Mouse (Mus musculus) neural tube, embryonic 12.5 days (tissue): ENCODE data around the gene Zfp786. TPM values are rescaled to one million over a fixed set of nuclear protein-coding genes. Genes with fewer than 3 reads are reported as not detected.

ENCODE experiments used
- ATAC-seq: fragments of 200-750 bp; cut with Nextera tagmentation; 2 replicates; pipeline ENCODE4 v1.8.0; 2017; ENCODE audit warnings: low read depth, mild to moderate bottlenecking, moderate TSS enrichment, moderate library complexity; ENCODE audit not compliant: low FRiP score
- H3K27ac ChIP-seq: fragments of 300-500 bp; sonication (generic); 2 replicates; pipeline ENCODE4 v1.5.1; 2016
- H3K27me3 ChIP-seq: fragments of 300-500 bp; sonication (generic); replicated peaks from 2 replicates; pipeline ENCODE4 v1.6.1; 2016; ENCODE audit warnings: mild to moderate bottlenecking
- H3K36me3 ChIP-seq: fragments of 300-500 bp; sonication (generic); 2 replicates; pipeline ENCODE4 v1.6.1; 2016; ENCODE audit warnings: mild to moderate bottlenecking
- H3K4me1 ChIP-seq: fragments of 300-500 bp; sonication (generic); 2 replicates; pipeline ENCODE4 v1.6.1; 2016
- H3K4me2 ChIP-seq: fragments of 300-500 bp; sonication (generic); replicated peaks from 2 replicates; pipeline ENCODE4 v1.6.1; 2016; ENCODE audit warnings: mild to moderate bottlenecking
- H3K4me3 ChIP-seq: fragments of 300-500 bp; sonication (generic); 2 replicates; pipeline ENCODE4 v1.5.1; 2016
- H3K9ac ChIP-seq: fragments of 300-500 bp; sonication (generic); 2 replicates; pipeline ENCODE4 v1.6.1; 2016; ENCODE audit warnings: mild to moderate bottlenecking
- H3K9me3 ChIP-seq: fragments of 300-500 bp; sonication (generic); 2 replicates; pipeline ENCODE4 v1.6.1; 2016; ENCODE audit warnings: mild to moderate bottlenecking
- WGBS: fragments of 180-500 bp; shearing (Covaris S2); methylation state at CpG from one replicate; pipeline ENCODE4 v1.1.7; 2016; 5-methylcytosine and 5-hydroxymethylcytosine counted together
- polyA plus RNA-seq: library from polyadenylated mRNA; unstranded; fragments of >200 nt; fragmentation: Nextera tagmentation; extraction: Ambion mirVana; gene quantifications from 2 replicates; pipeline ENCODE4 v1.2.1, GENCODE M21; 2016

Zfp786 gene
- polyA plus RNA-seq, 1 experiment from 2014 or later = 12.8 TPM

- H3K9ac ChIP-seq = no peak overlapping the region
- H3K36me3 ChIP-seq = peaks cover 46% of the 10 kb centered on the region
- 95% methylated on average over 8 of the region's 8 CpGs for WGBS
- H3K4me1 ChIP-seq = no peaks in the 10 kb centered on the region
- no peak overlapping the region for H3K4me3 ChIP-seq
- H3K9me3 ChIP-seq = no peaks in the 10 kb centered on the region
- H3K27ac ChIP-seq = no peak overlapping the region
- no peak for ATAC-seq
- no peak overlapping the region for H3K4me2 ChIP-seq
- H3K27me3 ChIP-seq = no peaks in the 10 kb centered on the region
These were observed 11.9 kb downstream of the Zfp786 start for GRCm38 (mm10) chr6:47818721-47819120.

- Histone ChIP-seq H3K4me1 (peaks cover 12% of the 10 kb centered on the region), H3K27ac (no peak overlapping the region), H3K9me3 (no peaks in the 10 kb centered on the region), H3K4me3 (no peak overlapping the region), H3K27me3 (no peaks in the 10 kb centered on the region), H3K36me3 (peaks cover 27% of the 10 kb centered on the region), H3K4me2 (no peak overlapping the region), H3K9ac (no peak overlapping the region)
- 89% methylated on average over 1 of the region's 1 CpGs for WGBS
- no peak for ATAC-seq
These were observed 14.5 kb downstream of the Zfp786 start for GRCm38 (mm10) chr6:47816151-47816550.

- H3K9ac ChIP-seq = peak within 1 kb of the TSS; percentile 92
- peak within 1 kb of the TSS; percentile 72 for H3K4me2 ChIP-seq
- peak within 1 kb of the TSS; percentile 76 for H3K4me3 ChIP-seq
- WGBS = under 1% methylated on average over 43 of the region's 44 CpGs
- peaks cover 29% of the 10 kb centered on the region for H3K4me1 ChIP-seq
- H3K27me3 ChIP-seq = no peaks in the 10 kb centered on the region
- H3K27ac ChIP-seq = peak within 1 kb of the TSS; percentile 89
- peaks cover 7% of the 10 kb centered on the region for H3K36me3 ChIP-seq
- peak; percentile 99 for ATAC-seq
- no peaks in the 10 kb centered on the region for H3K9me3 ChIP-seq
These were observed 17.3 kb downstream of the Zfp786 start, which contains the start of gene Pdia4 for GRCm38 (mm10) chr6:47813257-47813878. TSS of gene Pdia4 (minus strand) at chr6:47813430.

DNA sequence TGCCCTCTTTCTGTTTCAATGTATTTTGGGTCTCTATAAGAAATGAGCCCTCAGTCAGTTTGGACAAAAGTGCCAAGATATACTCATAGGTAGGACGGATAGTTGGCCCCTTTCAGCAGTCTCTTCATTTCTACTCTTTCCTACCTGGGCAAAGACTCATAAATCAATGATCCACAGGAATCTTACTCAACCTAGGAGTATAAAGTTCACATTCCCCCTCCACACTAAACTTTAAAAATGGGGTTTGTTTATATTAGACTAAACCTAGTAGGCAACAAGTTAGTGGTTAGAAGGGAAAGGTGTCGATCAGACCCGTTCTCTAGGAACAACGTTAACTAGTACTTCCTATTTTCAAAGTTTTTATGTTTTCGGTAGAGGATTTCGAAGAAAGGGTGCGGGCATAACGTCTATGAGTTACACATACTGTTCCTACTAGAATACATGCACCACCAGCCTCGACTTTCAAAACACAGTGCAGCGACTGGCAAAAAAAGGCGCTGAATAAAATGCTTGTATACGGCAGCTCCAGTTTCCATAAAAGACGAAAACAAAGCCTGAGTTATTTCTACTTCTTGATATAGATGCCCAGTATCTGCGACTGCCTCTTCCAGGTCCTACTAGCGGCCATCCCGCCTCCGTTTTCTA is 18.3 kb downstream of the Zfp786 start:
- peak overlapping the region; percentile 72 for H3K4me2 ChIP-seq
- no peak for ATAC-seq
- no peaks in the 10 kb centered on the region for H3K9me3 ChIP-seq
- 1% methylated on average over 17 of the region's 17 CpGs for WGBS
- H3K4me3 ChIP-seq = peak overlapping the region; percentile 76
- H3K36me3 ChIP-seq = peaks cover 2% of the 10 kb centered on the region; the same call in 1 of the 2 replicates
- H3K9ac ChIP-seq = peak overlapping the region; percentile 92
- no peaks in the 10 kb centered on the region for H3K27me3 ChIP-seq
- H3K4me1 ChIP-seq = peaks cover 29% of the 10 kb centered on the region
- H3K27ac ChIP-seq = peak overlapping the region; percentile 89

GRCm38 (mm10) chr6:47811324-47811723 is 19.3 kb downstream of the Zfp786 start:
- WGBS = 74% methylated on average over 5 of the region's 5 CpGs
- no peaks in the 10 kb centered on the region for H3K27me3 ChIP-seq
- peak overlapping the region; percentile 72 for H3K4me2 ChIP-seq
- H3K4me3 ChIP-seq = peak overlapping the region; percentile 76
- no peak for ATAC-seq
- H3K9me3 ChIP-seq = no peaks in the 10 kb centered on the region
- peaks cover 29% of the 10 kb centered on the region for H3K4me1 ChIP-seq
- H3K36me3 ChIP-seq = peaks cover 7% of the 10 kb centered on the region
- H3K27ac ChIP-seq = no peak overlapping the region
- H3K9ac ChIP-seq = peak overlapping the region; percentile 92

- Histone ChIP-seq H3K4me3 (no peak overlapping the region), H3K4me1 (peaks cover 29% of the 10 kb centered on the region), H3K27me3 (no peaks in the 10 kb centered on the region), H3K36me3 (peaks cover 18% of the 10 kb centered on the region), H3K27ac (no peak overlapping the region), H3K9ac (no peak overlapping the region), H3K4me2 (peak overlapping the region; percentile 39), H3K9me3 (no peaks in the 10 kb centered on the region)
- ATAC-seq = no peak
- WGBS = 86% methylated on average over 2 of the region's 2 CpGs
These were observed 20.5 kb downstream of the Zfp786 start for GRCm38 (mm10) chr6:47810181-47810580.

DNA sequence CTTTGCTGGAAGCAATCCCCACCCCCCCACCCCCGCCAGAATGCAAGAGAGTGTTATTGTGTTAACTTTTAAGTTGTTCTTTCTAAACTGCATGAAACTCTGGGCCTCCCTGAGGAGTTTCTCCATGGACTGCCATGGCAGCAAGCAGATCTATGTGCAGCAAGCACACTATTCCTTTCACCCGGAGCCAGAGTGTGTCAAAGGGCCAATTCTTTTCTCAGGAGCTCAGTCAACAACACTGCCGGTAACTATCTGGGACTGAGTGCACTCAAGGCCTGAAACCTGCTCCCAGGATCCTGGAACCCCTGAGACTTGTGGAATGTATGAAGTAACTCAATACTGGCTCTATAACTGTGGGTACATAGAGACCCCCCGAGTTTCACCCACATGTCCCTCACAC is 21.6 kb downstream of the Zfp786 start:
- 0 out of 2 replicates have a peak overlapping the region, but pooled peaks have one; percentile 9 for H3K4me2 ChIP-seq

DNA sequence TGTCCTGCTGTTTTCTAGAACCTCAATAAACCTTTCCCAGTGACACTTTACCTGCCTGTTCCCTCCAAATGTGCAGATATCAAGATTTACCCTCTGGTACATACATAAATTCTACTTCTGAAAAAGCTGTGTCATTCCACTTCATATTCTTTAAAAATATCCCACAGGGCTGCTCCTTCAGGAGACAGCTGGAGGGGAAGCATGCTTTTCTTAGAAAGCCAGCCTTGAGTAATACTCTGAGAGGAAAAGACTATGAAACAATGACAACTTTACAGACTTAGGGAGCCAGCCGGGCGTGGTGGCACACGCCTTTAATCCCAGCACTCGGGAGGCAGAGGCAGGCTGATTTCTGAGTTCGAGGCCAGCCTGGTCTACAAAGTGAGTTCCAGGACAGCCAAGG is 22.1 kb downstream of the Zfp786 start:
- 91% methylated on average over 5 of the region's 5 CpGs for WGBS
- Histone ChIP-seq H3K9me3 (no peaks in the 10 kb centered on the region), H3K9ac (no peak overlapping the region), H3K27ac (no peak overlapping the region), H3K36me3 (peaks cover 35% of the 10 kb centered on the region), H3K4me1 (peaks cover 29% of the 10 kb centered on the region), H3K4me2 (no peak overlapping the region), H3K27me3 (no peaks in the 10 kb centered on the region), H3K4me3 (no peak overlapping the region)
- no peak for ATAC-seq

More for the DNA sequence above, 21.6 kb downstream of the Zfp786 start:
- Histone ChIP-seq H3K9me3 (no peaks in the 10 kb centered on the region), H3K4me1 (peaks cover 29% of the 10 kb centered on the region), H3K27me3 (no peaks in the 10 kb centered on the region), H3K27ac (no peak overlapping the region), H3K36me3 (peaks cover 30% of the 10 kb centered on the region), H3K4me3 (no peak overlapping the region), H3K9ac (no peak overlapping the region)
- ATAC-seq = no peak
- WGBS = 76% methylated on average over 4 of the region's 4 CpGs

DNA sequence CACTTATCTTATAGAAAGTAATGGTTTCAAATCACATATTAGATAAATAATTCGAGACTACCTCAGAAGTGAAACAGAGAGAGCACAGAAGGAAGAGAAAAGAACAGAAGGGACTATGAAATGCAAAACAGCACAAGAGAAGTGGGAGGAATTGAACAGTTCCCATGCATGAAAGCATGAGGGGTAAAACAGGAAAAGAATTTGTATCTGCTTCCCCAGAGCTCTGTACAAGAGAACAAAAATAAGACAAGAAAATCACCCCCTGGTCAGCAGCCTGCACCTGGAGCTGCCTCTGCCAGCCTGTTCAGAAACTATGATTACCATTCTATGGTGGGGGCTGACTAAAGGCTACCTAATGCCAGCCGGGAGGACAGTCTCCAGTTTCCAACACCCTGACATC is 23.2 kb downstream of the Zfp786 start:
- Histone ChIP-seq H3K4me2 (no peak overlapping the region), H3K4me1 (peaks cover 29% of the 10 kb centered on the region), H3K27me3 (no peaks in the 10 kb centered on the region), H3K36me3 (peaks cover 46% of the 10 kb centered on the region), H3K4me3 (no peak overlapping the region), H3K9me3 (no peaks in the 10 kb centered on the region), H3K27ac (no peak overlapping the region), H3K9ac (no peak overlapping the region)
- WGBS = 89% methylated on average over 2 of the region's 2 CpGs
- no peak for ATAC-seq

DNA sequence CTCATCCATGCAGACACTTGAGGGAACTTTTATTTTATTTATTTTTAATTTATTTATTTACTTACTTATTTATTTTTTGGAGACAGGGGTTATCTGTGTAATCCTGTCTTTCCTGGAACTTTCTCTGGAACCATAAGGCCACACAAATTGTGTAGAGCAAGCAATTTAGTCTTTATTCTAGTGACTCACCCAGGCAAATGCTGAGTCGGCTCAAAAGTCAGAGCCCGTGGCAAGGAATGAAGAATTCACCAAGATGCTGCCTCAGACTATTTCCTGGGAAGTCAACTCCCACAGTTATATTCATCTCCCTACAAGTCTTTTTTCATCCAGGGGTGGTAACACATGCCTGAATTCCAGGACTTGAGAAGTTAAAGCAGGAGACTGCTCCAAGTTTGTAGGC is 25.1 kb downstream of the Zfp786 start:
- H3K27ac ChIP-seq = no peak overlapping the region
- peaks cover 13% of the 10 kb centered on the region for H3K4me1 ChIP-seq
- no peaks in the 10 kb centered on the region for H3K9me3 ChIP-seq
- no peaks in the 10 kb centered on the region for H3K27me3 ChIP-seq
- H3K9ac ChIP-seq = no peak overlapping the region
- H3K4me2 ChIP-seq = no peak overlapping the region
- WGBS = 86% methylated on average over 2 of the region's 2 CpGs
- peaks cover 61% of the 10 kb centered on the region for H3K36me3 ChIP-seq
- no peak overlapping the region for H3K4me3 ChIP-seq
- ATAC-seq = no peak

DNA sequence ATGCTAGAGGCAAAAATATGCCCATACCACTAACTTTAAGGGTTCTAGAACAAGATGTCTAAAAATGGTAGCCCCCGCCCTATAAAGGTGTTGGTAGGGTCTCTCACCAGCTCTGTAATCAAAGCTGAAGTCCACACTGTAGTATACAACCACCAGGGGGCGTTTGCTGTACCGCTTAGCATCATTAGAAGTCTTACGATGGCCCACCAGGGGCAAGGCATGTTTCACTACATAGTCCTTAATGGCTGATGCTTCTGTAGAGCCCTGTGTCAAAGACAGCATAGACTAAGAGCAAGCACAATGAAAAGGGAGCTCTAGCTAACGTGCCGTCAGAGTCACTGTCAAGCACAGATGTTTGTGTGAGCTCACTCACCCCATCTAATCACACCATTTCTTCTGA is 31.6 kb downstream of the Zfp786 start:
- H3K36me3 ChIP-seq = peaks cover 90% of the 10 kb centered on the region
- H3K9ac ChIP-seq = no peak overlapping the region
- H3K27ac ChIP-seq = no peak overlapping the region
- no peaks in the 10 kb centered on the region for H3K27me3 ChIP-seq
- ATAC-seq = peak; percentile 56; the same call in 1 of the 2 replicates
- 57% methylated on average over 6 of the region's 6 CpGs for WGBS
- no peaks in the 10 kb centered on the region for H3K9me3 ChIP-seq
- no peak overlapping the region for H3K4me3 ChIP-seq
- no peaks in the 10 kb centered on the region for H3K4me1 ChIP-seq
- no peak overlapping the region for H3K4me2 ChIP-seq

GRCm38 (mm10) chr6:47794106-47794830 is 36.4 kb downstream of the Zfp786 start:
- H3K27me3 ChIP-seq = no peaks in the 10 kb centered on the region
- H3K4me3 ChIP-seq = no peak overlapping the region
- H3K9me3 ChIP-seq = no peaks in the 10 kb centered on the region
- no peaks in the 10 kb centered on the region for H3K4me1 ChIP-seq
- H3K4me2 ChIP-seq = no peak overlapping the region
- peak; percentile 41; the same call in 1 of the 2 replicates for ATAC-seq
- no peak overlapping the region for H3K27ac ChIP-seq
- WGBS = 58% methylated on average over 10 of the region's 10 CpGs
- H3K36me3 ChIP-seq = peaks cover 49% of the 10 kb centered on the region
- H3K9ac ChIP-seq = no peak overlapping the region
